Mouse (Mus musculus): ENCODE measurements around the gene Kcnd3.
A peak's percentile ranks its signal among the peaks of the same experiment; 100 is the strongest.

Kcnd3 gene

DNA sequence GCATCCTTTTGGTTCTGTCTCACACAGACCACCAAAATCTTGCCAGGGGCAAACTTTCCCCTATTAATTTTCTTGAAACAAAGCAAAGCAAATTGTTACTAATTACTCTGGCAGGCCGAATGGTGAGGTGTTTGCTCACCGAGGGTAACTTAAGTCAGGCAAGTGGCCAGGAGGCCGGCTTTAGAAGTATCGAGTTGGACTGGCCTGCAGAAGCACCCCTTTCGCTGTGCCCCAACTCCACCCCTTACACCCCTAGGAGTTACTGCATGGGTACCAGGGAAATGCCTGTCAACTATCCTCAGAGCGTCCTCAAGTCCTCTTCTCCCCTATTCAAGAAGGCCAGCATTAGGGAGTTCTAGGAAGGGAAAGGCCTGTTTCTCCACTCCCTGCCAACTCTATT is 251.4 kb downstream of the Kcnd3 start:
- DNase-seq: no peak

DNA sequence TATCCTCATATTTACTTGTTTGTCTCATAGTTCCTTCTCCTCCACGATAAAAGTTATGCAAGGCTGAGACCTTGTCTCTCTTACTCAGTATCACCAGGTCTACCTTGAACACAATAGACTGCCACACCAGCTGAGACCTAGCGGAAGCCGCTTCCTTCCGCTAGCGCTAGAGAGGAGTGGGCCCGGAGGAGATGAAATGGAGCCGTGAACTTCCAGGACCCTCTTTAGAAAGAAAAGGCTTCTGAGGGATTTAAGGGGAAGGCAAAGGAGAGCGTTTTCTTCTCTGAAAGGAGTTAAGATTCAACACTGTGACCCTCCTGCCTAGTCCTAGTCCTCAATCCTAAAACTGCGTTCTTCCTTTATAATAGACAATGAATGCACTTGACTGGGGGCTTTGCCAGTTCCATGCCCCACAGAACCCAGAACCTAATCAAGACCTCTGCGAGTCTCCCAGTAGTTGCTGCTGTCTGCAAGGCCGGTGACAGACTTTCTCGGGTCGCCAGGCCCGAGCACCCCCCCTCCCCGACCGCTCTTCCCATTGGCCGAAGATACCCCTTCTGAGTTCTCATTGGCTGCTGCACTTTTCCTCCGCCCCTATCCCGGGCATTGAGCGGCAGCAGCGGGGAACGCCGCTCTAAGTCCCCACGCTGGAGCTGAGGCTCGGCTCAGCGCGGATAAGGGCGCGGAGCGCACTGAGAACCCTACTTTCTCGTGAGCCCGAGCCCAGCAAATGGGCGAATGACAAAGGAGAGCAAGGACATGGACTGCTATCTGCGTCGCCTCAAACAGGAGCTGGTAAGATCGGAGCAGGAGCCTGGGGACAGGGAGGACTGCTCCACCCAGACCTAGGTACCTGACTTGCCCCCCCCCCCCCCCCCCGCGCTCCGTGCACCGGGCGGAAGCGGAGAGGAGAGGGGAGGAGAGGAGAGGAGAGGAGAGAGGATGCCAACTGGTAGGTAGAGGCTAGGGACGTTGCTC is 252.2 kb downstream of the Kcnd3 start, which contains the start of gene Inka2:
Gene Inka2, plus strand, starts transcription at position 569 of the 978 bp plus-strand sequence.
- peak; percentile 64 for DNase-seq

DNA sequence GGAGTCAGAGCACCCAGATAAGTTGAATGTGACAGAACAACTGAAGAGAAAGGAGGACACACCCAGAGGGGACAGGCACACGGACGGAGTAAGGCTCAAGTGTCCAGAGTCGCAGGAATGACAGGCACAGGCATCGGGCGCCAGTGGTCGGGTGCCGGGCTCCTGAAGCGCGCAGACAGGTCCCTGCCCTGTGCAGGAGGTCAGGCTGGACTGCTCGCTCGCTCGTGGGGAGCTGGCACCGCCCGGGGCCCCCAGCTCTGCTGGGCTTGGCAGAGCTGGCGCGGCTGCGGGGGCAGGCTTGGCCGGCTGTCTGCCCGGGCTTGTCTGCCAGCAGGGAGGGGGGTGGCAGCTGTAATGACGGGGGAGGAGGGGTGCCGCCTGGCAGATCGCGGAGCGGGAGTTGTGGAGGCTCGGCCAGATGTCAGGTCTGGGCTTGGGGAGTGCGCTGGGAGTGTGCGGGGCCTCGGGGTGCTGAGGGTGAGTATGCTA is 253.0 kb downstream of the Kcnd3 start:
- DNase-seq: peak; percentile 27

DNA sequence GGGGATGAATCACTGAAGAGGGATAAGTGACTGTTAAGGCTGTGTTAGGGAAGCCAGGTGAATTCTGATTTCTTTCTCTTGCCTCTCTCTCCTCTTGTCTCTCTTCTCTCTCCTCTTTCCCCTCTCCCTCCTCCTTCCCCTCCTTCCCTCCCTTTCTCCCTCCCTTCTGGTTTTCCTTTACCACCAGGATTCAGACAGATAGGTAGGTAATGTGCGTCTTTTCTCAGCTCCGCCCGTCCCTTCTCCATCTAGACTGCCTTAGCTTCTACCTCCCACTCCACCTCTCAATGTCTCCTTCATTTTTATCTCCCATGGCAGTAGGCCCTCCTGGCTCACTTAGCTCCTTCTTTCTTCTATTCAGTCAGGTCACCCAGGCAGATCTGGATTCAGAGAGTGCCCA is 253.4 kb downstream of the Kcnd3 start:
- DNase-seq: no peak

DNA sequence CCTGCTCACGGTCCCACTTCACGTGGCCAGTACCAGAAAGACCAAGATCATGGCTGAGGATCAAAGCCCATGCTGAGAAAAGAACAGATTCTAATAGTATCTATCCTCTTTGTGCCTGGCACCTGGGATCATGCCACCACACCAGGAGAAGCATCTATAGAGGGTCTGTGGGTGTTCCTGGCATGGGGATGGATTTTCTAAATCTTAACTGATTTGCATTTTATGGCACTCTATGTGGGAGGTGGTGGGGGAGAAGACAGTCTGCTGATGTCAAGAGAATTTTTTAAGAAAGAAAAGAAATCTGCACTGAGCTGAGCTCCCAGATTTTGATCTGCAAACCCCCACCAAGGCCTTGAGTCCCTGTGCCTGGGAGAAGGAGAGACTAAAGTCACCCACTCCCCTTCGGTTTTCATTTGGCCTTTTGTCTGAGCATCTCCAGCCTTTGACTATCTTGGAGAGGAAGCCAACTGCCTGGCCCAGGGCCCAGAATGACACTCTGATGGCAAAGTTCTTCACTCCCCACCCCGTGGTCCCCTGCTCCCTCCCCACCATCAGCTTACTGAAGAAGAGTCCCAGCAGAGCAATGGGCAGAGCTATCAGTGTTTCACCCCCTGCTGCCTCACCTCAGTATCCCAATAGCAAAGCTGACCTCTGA is 254.4 kb downstream of the Kcnd3 start:
- DNase-seq: no peak

DNA sequence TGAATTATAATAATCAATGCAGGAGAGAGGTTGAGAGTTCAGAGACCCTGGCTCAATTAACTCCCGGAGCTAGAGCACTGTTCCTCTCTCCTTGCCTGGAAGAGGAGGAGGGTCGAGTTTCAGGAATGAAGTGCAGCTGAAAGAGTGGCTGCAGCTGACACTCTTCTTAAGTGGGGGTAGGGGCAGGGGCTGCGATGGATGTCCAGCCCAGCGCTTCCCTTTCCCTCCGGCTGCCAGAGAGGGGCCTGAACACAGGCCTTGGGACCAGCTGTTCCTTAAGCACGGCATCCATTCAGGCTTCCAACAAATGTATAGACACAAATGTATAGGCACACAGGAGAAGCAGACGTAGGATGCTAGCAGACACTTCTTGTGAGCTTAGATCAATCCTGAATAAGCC is 255.5 kb downstream of the Kcnd3 start:
- DNase-seq: no peak

GRCm38 (mm10) chr3:105710246-105710645 is 258.1 kb downstream of the Kcnd3 start:
- DNase-seq: peak; percentile 19

- DNase-seq: no peak
Observed at GRCm38 (mm10) chr3:105711741-105712140, 259.6 kb downstream of the Kcnd3 start.

DNA sequence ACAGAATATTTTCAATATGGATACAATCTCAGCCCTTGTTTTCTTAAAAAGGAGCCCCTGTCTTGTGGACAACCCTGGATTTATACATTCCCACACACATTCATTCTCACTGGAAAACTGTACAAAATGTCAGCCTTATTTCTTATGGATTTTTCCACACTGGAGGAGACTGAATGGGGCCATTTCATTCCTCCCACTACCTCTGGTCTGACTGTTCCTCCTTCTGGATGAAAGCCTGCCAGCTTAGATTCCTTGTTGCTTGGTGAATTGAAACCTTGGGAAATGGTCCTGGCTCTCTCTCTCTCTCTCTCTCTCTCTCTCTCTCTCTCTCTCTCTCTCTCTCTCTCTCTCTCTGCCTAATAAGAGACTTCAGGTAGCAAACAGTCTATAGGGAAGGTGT is 260.7 kb downstream of the Kcnd3 start:
- DNase-seq: no peak

DNA sequence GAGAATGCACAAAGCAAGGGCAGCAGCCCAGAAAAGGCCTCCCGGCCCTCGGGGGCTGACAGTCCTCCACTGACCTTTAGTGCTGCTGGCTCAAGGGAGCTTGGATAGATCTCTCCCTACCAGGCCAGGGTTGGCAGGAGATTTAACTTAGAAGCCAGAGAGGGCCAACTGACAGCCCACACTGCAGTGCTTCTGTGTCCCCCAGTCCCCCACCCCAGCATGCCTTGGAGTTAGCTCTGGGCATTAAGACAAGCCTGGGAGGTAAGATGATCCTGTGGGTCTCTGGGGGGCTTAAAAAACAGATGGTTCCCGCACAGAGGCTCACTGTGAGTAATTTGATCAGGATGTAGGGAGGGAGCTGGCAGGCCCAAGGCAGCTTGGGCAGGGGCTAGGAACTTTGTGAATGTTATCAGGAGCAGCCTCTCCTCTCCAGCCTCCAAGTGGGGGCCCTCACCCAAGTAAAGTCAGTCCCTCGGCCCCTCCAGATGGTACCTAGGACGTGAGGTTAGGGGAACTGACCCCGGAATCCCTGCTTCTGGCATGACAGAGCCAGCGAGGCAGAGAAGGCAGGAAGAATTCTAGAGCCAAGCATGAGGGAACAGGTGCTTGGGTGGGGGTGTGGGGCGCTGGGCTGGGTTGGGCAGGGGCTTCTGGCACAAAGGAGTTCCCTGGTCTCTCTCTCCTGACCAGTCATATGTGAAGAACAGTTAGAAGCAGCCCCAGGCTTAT is 262.1 kb downstream of the Kcnd3 start:
- DNase-seq: no peak

DNA sequence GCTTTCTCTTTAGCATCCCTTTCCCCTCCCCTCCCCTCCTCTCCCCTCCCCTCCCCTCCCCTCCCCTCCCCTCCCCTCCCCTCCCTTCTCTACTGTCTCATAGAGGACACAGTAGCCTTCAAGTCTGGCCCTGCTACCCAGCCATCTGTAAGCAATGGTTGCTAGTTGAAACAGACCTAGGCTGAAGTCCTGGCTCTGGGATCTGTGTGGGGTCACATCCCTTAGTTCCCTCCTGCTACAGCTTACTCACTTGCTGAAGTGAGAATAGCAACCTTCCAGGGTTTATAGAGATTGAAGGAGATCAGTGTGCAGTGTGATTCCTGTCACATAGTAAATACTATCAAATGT is 262.7 kb downstream of the Kcnd3 start:
- DNase-seq: no peak

GRCm38 (mm10) chr3:105716353-105717000 is 264.3 kb downstream of the Kcnd3 start:
- DNase-seq: no peak

- no peak for DNase-seq
Observed at GRCm38 (mm10) chr3:105717856-105718555, 265.9 kb downstream of the Kcnd3 start.

DNA sequence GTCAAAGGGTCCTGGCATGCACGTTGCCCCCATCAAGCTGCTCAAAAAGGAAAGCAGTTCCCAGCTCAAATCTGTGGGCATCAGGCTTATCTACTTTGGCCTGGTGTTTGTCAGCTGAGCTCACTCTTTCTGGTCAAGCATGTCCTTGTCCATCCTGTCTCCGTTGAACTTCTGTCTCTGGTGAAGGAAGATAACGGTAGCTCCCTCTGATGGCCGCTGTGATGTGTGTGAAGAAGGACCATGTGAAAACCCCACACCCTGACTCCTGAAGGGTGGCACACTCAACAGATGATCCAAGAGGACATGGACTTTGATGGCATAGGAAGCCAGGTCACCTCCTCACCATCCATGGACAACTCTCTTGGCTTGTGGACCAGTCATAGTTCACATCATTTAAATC is 266.6 kb downstream of the Kcnd3 start:
- DNase-seq: no peak

DNA sequence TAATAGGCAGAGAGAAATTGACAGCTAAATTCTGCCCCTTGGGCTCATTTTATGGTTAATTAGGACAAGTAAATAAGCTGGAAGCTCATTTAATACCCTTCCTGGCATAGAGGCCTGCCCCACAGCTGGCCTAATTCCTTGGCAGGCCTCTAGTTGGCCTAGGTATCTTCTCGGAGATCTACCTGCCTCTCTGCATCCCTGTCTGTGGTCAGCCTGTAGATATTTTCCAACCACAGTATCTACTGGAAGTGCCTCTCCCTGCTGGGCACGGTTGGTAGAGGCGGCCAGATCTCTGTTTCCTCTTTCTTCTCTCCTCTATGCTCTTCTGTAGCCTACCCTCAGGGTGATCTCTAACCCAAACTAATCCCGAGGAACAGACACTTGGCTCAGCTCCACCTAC is 267.8 kb downstream of the Kcnd3 start:
- DNase-seq: no peak

- no peak for DNase-seq
Observed at GRCm38 (mm10) chr3:105720514-105720913, 268.4 kb downstream of the Kcnd3 start.

- no peak for DNase-seq
Observed at GRCm38 (mm10) chr3:105721681-105722201, 269.6 kb downstream of the Kcnd3 start.

GRCm38 (mm10) chr3:105722510-105722909 is 270.4 kb downstream of the Kcnd3 start:
- DNase-seq: no peak

Measured in kidney, adult 9 months (tissue).